Mouse (Mus musculus) hindbrain, embryonic 13.5 days (tissue): ENCODE results near the gene Gfra4. TPM values are rescaled to one million over a fixed set of nuclear protein-coding genes. Genes with fewer than 3 reads are reported as not detected.
"Not testable (repeated sequence)": the region's sequence is repeated elsewhere in the genome, so short reads cannot be mapped to it uniquely, and the experiment has no call there.

ENCODE experiments used
- ATAC-seq: fragments of 200-750 bp; cut with Nextera tagmentation; 2 replicates; pipeline ENCODE4 v1.8.0; 2017; ENCODE audit warnings: moderate TSS enrichment; ENCODE audit not compliant: low FRiP score
- H3K27ac ChIP-seq: fragments of 300-500 bp; sonication (generic); 2 replicates; pipeline ENCODE4 v1.5.1; 2015; ENCODE audit warnings: inconsistent platforms, mild to moderate bottlenecking, moderate library complexity
- H3K27me3 ChIP-seq: fragments of 300-500 bp; sonication (generic); 2 replicates; pipeline ENCODE4 v1.6.1; 2015; ENCODE audit warnings: mild to moderate bottlenecking, inconsistent platforms
- H3K36me3 ChIP-seq: fragments of 300-500 bp; sonication (generic); 2 replicates; pipeline ENCODE4 v1.6.1; 2015; ENCODE audit warnings: mild to moderate bottlenecking, inconsistent platforms
- H3K4me1 ChIP-seq: fragments of 300-500 bp; sonication (generic); replicated peaks from 2 replicates; pipeline ENCODE4 v1.6.1; 2015; ENCODE audit warnings: inconsistent platforms
- H3K4me2 ChIP-seq: fragments of 300-500 bp; sonication (generic); 2 replicates; pipeline ENCODE4 v1.6.1; 2015; ENCODE audit warnings: inconsistent platforms, mild to moderate bottlenecking, moderate library complexity
- H3K4me3 ChIP-seq: fragments of 300-500 bp; sonication (generic); 2 replicates; pipeline ENCODE4 v1.5.1; 2015; ENCODE audit warnings: mild to moderate bottlenecking, inconsistent platforms
- H3K9ac ChIP-seq: fragments of 300-500 bp; sonication (generic); 2 replicates; pipeline ENCODE4 v1.6.1; 2015; ENCODE audit warnings: mild to moderate bottlenecking, inconsistent platforms
- H3K9me3 ChIP-seq: fragments of 300-500 bp; sonication (generic); 2 replicates; pipeline ENCODE4 v1.6.1; 2016; ENCODE audit warnings: inconsistent platforms
- WGBS: fragments of 180-500 bp; shearing (Covaris S2); methylation state at CpG from one replicate; pipeline ENCODE4 v1.1.7; 2015; 5-methylcytosine and 5-hydroxymethylcytosine counted together
- polyA plus RNA-seq: library from polyadenylated mRNA; unstranded; fragments of >200 nt; fragmentation: Nextera tagmentation; extraction: Ambion mirVana; gene quantifications from 2 replicates; pipeline ENCODE4 v1.2.1, GENCODE M21; 2015

Gfra4 gene
- polyA plus RNA-seq, 1 experiment from 2014 or later, result 26.7 TPM

DNA sequence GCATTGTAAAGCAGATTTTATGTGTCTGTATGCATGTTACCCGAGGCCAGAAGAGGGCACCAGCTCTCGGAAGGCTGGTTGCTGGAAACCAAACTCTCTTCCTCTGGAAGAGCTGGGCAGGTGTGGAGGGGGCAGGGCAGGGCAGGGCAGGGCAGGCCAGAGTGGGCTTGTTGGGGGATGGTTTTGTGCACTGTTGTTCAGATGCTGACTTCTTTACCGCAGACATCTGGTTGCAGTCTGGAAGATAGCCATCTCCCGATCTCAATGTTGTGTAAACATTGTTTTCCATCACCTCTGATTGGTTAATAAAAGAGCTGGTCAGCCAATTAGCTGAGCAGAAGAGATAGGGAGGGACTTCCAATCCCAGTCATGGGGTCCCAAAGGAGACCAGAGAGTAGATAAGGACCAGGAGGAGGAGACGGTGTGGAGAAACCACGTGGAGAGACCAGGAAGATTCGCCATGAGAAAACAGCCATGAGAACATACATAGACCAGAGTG, 1.5 kb upstream of the Gfra4 start:
- Histone ChIP-seq H3K27ac (no peak overlapping the region), H3K4me1 (peaks cover 22% of the 10 kb centered on the region), H3K9me3 (no peaks in the 10 kb centered on the region), H3K9ac (no peak overlapping the region), H3K4me2 (no peak overlapping the region), H3K4me3 (no peak overlapping the region), H3K27me3 (peaks cover 40% of the 10 kb centered on the region), H3K36me3 (no peaks in the 10 kb centered on the region)
- no peak for ATAC-seq
- WGBS, result 11% methylated on average over 7 of the region's 7 CpGs

DNA sequence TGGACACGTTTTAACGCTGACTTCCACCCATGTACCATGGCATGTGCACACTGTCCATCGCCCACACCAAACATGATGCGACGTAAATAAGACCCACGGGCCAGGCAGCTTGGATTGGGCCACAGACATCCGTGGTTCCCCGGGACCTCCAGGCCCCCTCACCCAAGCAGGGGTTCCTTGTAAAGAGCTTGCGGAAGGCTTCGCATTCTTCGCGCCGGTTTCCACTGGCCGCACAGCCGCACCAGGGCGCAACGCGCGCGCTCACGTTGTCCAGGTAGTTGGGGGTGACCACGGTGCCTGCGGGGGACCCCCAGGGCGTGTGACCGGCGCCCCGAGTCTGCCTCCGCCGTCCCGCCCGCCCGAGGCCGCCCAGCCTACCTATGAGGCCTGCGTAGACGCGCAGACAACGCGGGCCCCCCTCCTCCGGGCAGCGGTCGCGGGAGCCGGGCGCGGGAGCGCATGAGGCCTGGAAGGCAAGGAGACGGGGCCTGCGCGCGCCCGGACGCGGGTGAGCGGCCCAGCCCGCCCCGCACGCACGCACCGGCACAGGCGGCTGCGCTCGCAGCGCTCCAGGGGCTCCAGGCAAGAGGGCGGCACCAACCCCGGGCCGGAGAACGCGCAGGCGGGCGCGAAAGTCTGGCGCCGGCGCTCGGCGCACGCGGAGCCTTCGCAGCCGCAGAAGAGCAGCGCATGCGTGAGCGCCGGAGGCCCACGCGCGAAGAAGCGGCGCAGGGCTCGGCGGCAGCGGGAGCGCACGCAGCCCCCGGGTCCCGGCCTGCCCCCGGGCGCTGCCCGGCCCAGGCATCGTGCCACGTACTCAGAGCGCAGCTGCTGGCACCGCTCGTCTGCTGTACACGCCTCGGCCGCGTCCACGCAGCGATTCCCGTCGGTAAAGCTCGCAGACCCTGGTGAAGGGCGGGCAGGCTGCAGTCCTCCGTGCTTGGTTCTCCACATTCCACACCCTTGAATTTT, 1.7 kb downstream of the Gfra4 start:
- Histone ChIP-seq H3K4me3 (peak overlapping the region; percentile 61), H3K27ac (peak overlapping the region; percentile 76), H3K4me1 (peaks cover 22% of the 10 kb centered on the region), H3K36me3 (no peaks in the 10 kb centered on the region), H3K9me3 (no peaks in the 10 kb centered on the region), H3K9ac (peak overlapping the region; percentile 80), H3K27me3 (peaks cover 43% of the 10 kb centered on the region), H3K4me2 (peak overlapping the region; percentile 83)
- ATAC-seq, result peak; percentile 81
- 3% methylated on average over 110 of the region's 115 CpGs for WGBS

DNA sequence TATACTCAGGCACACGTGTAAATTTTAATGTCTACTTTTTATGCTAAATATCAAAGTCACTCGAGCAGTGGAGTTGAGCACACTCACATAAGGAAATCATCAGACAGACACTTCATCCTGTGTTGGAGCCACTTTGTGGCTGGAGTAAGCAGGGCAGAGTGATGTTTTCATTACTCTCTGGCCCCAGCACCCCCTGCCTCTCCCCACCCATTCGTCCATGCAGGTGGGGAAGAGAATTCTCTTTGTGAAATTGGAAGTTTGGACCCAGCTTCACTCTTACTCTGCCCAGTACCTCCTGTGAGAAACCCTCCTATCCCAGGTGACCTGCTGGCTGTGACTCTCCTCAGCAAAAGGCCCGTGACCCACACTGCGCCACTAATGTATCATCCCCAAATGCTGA, 4.2 kb downstream of the Gfra4 start:
- no peak for ATAC-seq
- Histone ChIP-seq H3K4me3 (no peak overlapping the region), H3K36me3 (no peaks in the 10 kb centered on the region), H3K9ac (no peak overlapping the region), H3K4me1 (peaks cover 22% of the 10 kb centered on the region), H3K27me3 (peaks cover 43% of the 10 kb centered on the region), H3K9me3 (0 out of 2 replicates have a peak, but pooled peaks cover 3% of the 10 kb centered on the region), H3K4me2 (no peak overlapping the region), H3K27ac (no peak overlapping the region)
- WGBS, result 87% methylated on average over 5 of the region's 5 CpGs

DNA sequence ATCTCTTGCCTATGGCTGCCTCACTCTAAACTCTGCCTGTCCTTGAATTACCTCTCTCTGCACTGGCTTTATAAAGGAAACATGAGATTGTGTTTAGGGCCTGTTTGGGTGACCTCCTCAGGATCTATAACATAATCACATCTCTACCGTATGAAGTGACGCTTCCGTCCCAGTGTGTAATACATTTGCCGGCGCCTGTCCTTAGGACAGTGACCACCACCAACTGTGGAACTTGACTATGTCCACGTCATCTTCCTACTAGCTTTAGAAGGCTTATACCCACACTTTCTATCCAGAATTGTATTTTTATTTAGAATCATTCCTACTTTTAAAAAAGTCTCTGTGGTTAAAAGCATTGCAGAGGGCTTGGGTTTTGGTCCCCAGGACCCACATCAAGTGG, 4.7 kb downstream of the Gfra4 start:
- no peak overlapping the region for H3K4me2 ChIP-seq
- WGBS, result 92% methylated on average over 6 of the region's 6 CpGs
- H3K27me3 ChIP-seq, result peaks cover 42% of the 10 kb centered on the region

DNA sequence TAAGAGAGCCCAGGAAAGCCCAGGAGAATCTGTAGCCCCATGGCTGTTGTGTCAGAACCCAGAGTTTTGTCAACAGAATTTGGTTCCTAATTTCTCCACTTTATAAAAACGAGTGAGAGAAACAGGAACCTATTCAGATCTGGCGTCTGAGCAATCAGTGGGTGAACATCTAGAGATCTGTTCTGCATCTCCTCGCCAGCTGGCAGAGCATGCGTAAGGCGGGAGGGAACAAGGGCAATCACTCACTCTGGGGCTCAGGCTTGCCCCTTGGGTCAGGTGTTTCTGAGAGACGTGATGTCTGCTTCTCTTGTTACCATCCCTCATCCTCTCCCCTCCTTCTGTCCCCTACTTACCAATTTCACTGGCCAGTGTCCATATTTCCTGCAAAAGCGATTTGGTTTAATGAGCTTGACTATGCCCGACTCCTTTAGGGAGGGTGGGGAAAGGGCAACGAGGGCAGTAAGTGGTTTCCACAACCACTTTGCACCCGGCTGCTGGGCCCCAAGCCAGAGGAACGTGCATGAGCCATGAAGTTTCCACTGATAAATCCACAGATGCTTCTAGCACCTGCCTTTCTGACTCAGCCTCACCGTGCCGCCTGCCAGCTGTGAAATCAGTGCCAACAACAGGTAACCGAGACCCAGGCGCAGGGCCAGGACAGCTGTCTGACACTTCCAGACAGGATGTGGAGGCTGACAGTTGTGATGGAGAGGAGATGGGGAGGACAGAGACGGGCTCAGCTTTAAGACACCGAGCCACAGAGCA, 5.5 kb downstream of the Gfra4 start:
- no peak overlapping the region for H3K4me3 ChIP-seq
- peaks cover 22% of the 10 kb centered on the region for H3K4me1 ChIP-seq
- 0 out of 2 replicates have a peak, but pooled peaks cover 8% of the 10 kb centered on the region for H3K9me3 ChIP-seq
- H3K36me3 ChIP-seq, result no peaks in the 10 kb centered on the region
- ATAC-seq, result no peak
- H3K27ac ChIP-seq, result no peak overlapping the region
- H3K4me2 ChIP-seq, result no peak overlapping the region
- WGBS, result 69% methylated on average over 17 of the region's 17 CpGs
- peaks cover 34% of the 10 kb centered on the region for H3K27me3 ChIP-seq
- H3K9ac ChIP-seq, result no peak overlapping the region

More for the DNA sequence above, 4.7 kb downstream of the Gfra4 start:
- H3K4me1 ChIP-seq, result peaks cover 22% of the 10 kb centered on the region
- H3K27ac ChIP-seq, result no peak overlapping the region
- H3K9ac ChIP-seq, result no peak overlapping the region
- ATAC-seq, result no peak
- H3K4me3 ChIP-seq, result no peak overlapping the region
- 0 out of 2 replicates have a peak, but pooled peaks cover 8% of the 10 kb centered on the region for H3K9me3 ChIP-seq
- H3K36me3 ChIP-seq, result no peaks in the 10 kb centered on the region

DNA sequence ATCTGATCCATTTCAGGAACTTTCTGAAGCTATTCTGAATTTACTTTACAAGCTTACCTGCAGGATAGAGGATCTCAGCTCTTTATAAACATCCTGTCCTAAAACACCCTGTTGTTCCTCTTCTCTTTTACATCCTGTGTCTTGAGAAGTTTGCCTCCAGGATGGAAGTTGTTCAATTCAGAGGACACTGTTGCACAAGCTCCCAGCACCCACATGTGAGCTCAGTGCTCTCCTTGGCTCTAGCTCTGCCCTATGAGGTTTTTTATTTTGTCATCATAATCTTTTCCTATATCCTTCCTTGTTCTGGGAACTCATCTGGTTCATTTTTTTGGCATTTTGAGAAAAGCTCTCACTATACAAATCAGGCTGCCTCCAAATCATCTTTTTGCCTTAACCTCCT, 6.1 kb downstream of the Gfra4 start:
- Histone ChIP-seq H3K27me3 (peaks cover 27% of the 10 kb centered on the region), H3K4me1 (peaks cover 19% of the 10 kb centered on the region), H3K9ac (no peak overlapping the region), H3K27ac (no peak overlapping the region), H3K4me3 (no peak overlapping the region), H3K9me3 (0 out of 2 replicates have a peak, but pooled peaks cover 8% of the 10 kb centered on the region), H3K4me2 (no peak overlapping the region), H3K36me3 (no peaks in the 10 kb centered on the region)
- ATAC-seq, result no peak

DNA sequence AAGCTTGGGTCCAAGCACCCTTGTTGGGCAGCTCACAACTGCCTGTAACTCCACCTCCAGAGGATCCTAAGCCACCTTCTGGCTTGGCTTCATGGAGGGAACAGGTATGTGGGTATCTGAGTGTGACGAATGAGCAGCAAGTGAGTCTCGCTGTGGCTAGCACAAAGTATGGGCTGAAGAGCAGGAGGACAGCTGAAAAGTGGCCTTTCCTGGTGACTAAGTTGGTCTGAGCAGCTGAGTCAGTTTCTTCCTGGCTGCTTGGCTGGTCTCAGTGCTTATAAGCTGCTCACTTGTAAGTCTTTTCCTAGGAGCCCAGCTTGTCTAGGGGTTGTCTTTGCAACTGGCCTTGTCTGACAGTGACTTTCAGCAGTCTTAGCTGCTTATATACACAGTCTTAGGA, 6.5 kb downstream of the Gfra4 start:
- H3K4me2 ChIP-seq, result no peak overlapping the region
- ATAC-seq, result no peak
- 0 out of 2 replicates have a peak, but pooled peaks cover 8% of the 10 kb centered on the region for H3K9me3 ChIP-seq
- no peak overlapping the region for H3K27ac ChIP-seq
- H3K9ac ChIP-seq, result no peak overlapping the region
- H3K27me3 ChIP-seq, result peaks cover 23% of the 10 kb centered on the region
- H3K4me1 ChIP-seq, result peaks cover 14% of the 10 kb centered on the region
- no peaks in the 10 kb centered on the region for H3K36me3 ChIP-seq
- no peak overlapping the region for H3K4me3 ChIP-seq
- 97% methylated on average over 2 of the region's 2 CpGs for whole genome bisulfite sequencing

DNA sequence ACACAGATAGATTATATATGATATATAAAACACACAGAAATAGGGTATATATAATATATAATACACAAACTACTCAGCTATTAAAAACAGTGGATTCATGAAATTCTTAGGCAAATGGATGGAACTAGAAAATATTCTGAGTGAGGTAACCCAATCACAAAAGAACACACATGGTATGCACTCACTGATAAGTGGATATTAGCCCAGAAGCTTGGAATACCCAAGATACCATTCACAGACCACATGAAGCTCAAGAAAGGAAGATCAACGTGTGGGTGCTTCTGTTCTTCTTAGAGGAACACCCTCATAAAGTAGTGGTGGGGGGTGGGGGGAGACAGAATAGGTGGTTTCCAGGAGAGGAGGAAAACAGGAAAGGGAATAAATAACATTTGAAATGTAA, 11.5 kb downstream of the Gfra4 start:
- not testable (repeated sequence) for H3K27ac ChIP-seq, H3K4me2 ChIP-seq, H3K27me3 ChIP-seq, H3K9me3 ChIP-seq, H3K9ac ChIP-seq, H3K4me3 ChIP-seq, ATAC-seq, H3K4me1 ChIP-seq
- H3K36me3 ChIP-seq, result peaks cover 22% of the 10 kb centered on the region
- WGBS, result 56% methylated on average over 1 of the region's 1 CpGs

DNA sequence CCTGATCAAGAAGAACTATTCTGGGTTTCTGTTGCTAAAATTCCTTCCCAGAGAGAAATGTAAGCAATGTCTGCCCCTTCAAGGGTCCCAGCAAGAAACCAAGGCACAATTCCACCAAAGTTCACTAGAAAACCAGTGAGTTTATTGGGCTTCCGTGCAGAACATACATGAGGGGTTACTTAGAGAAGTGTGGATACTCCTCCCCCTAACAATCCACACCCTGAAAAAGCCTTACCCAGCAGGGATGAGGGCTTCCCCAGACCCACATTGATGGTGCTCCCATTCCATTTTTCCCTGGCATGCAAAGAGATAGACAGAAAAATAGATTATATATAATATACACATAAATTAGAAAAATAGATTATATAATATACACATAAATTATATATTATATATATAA, 11.9 kb downstream of the Gfra4 start:
- Histone ChIP-seq H3K9ac (no peak overlapping the region), H3K27me3 (no peaks in the 10 kb centered on the region), H3K9me3 (0 out of 2 replicates have a peak, but pooled peaks cover 8% of the 10 kb centered on the region), H3K36me3 (peaks cover 26% of the 10 kb centered on the region), H3K4me3 (no peak overlapping the region), H3K27ac (no peak overlapping the region), H3K4me2 (no peak overlapping the region), H3K4me1 (no peaks in the 10 kb centered on the region)
- ATAC-seq, result no peak
- whole genome bisulfite sequencing, result 89% methylated on average over 1 of the region's 1 CpGs

DNA sequence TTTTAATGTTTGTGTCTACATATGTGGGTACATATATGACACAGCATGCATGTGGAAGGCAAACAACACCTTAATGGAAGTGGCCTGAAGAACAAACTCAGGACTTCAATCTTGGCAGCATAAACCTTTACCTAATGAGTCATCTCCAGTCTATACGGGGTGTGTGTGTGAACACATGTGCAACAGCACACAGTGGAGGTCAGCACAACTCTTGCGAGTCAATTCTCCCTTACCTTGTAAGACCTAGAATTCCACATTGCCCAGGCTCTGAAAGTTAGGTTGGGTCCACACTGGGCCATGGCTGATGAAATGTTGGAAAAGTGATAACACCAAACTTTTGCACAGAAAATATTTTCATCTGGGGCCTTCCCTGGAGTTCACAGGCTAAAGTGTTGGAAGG, 12.3 kb downstream of the Gfra4 start:
- Histone ChIP-seq H3K4me1 (no peaks in the 10 kb centered on the region), H3K9ac (no peak overlapping the region), H3K9me3 (0 out of 2 replicates have a peak, but pooled peaks cover 8% of the 10 kb centered on the region), H3K4me2 (no peak overlapping the region), H3K27ac (no peak overlapping the region), H3K36me3 (peaks cover 31% of the 10 kb centered on the region), H3K4me3 (no peak overlapping the region), H3K27me3 (no peaks in the 10 kb centered on the region)
- 93% methylated on average over 2 of the region's 2 CpGs for WGBS
- ATAC-seq, result no peak

DNA sequence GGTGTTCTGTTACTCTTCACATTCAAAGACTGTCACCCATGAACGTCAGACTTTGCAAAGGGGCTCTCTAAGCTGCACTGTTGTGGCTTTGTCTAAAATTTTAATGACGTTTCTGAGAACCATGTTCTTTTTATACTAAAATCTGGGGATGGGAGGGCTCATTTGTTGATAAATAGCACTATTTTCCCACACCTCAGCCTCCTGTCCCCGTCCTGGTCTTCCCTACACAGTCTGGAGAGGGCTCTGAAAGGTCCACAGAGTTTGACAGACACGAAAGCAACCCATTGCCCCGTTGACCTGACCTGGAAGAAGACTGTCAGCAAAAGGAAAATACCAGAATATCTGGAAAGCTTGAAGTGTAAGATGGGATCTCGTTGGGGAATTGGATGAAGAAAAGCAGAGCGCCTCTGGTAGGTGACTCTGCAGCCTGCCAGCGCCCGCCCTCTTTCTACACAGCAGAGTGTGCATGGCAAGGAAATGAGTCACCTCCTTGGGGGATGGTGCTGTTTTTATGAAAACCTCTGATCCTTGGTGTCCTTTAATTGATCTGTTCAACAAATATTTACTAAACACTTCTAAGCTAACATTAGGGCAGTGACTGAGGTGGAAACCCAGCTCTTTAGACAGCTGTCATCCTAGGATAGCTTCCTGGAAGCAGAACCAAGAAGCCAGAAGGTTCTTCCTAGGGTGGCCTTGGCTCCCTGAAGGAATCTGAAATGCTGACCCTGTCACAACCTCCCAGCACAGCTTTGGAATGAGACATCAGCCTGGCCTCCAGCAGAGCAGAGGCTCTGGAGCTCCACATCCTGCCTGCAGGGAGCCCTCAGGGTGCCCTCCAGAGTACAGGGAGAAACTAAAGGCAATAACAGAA, 13.6 kb downstream of the Gfra4 start:
- H3K9ac ChIP-seq, result no peak overlapping the region
- no peaks in the 10 kb centered on the region for H3K4me1 ChIP-seq
- no peak overlapping the region for H3K4me2 ChIP-seq
- 0 out of 2 replicates have a peak, but pooled peaks cover 8% of the 10 kb centered on the region for H3K9me3 ChIP-seq
- no peak overlapping the region for H3K27ac ChIP-seq
- H3K4me3 ChIP-seq, result no peak overlapping the region
- no peak for ATAC-seq
- WGBS, result 79% methylated on average over 9 of the region's 9 CpGs
- peaks cover 41% of the 10 kb centered on the region for H3K36me3 ChIP-seq
- H3K27me3 ChIP-seq, result no peaks in the 10 kb centered on the region
